Mouse (Mus musculus): Measurements from ENCODE around the gene Maged2. TPM values are rescaled to one million over a fixed set of nuclear protein-coding genes. Genes with fewer than 3 reads are reported as not detected.

The Maged2 gene
- 602 and 640 TPM in 2 replicates for polyA plus RNA-seq (2015; fragmentation: Nextera tagmentation; extraction: Ambion mirVana)

GRCm38 (mm10) chrX:150814139-150814469 lies at the start of gene Maged2:
Gene Maged2 (minus strand): TSS chrX:150814345.

Other genes with a start within 250 kb of the Maged2 start
- gene Pfkfb1, start 226.1 kb downstream of the Maged2 start, polyA plus RNA-seq (2015; fragmentation: Nextera tagmentation; extraction: Ambion mirVana), result 2.6 and 3.3 TPM in 2 replicates
- gene Apex2, start 224.5 kb downstream of the Maged2 start, polyA plus RNA-seq (2015; fragmentation: Nextera tagmentation; extraction: Ambion mirVana), result 12.2 and 13.9 TPM in 2 replicates
- gene Tro, start 156.8 kb downstream of the Maged2 start, polyA plus RNA-seq (2015; fragmentation: Nextera tagmentation; extraction: Ambion mirVana), result 72.6 and 78.9 TPM in 2 replicates
- 91.7 and 100.0 TPM in 2 replicates for gene Gnl3l, start 203.0 kb upstream of the Maged2 start, polyA plus RNA-seq (2015; fragmentation: Nextera tagmentation; extraction: Ambion mirVana)
- gene Fgd1, start 231.8 kb upstream of the Maged2 start, polyA plus RNA-seq (2015; fragmentation: Nextera tagmentation; extraction: Ambion mirVana), result 16.1 and 18.0 TPM in 2 replicates